Mouse (Mus musculus) thymus, postnatal 0 days (tissue): ENCODE results near the gene Helz2. TPM values are rescaled to one million over a fixed set of nuclear protein-coding genes. Genes with fewer than 3 reads are reported as not detected.
A peak's percentile ranks its signal among the peaks of the same experiment; 100 is the strongest.
"Not testable (repeated sequence)": the region's sequence is repeated elsewhere in the genome, so short reads cannot be mapped to it uniquely, and the experiment has no call there.

Experiments
- DNase-seq: peaks from one replicate; pipeline ENCODE4 v3.0.0-alpha.2; 2015; ENCODE audit warnings: low spot score
- polyA plus RNA-seq: library from polyadenylated mRNA; unstranded; fragments of >200 nt; fragmentation: Nextera tagmentation; extraction: Ambion mirVana; gene quantifications from 2 replicates; pipeline ENCODE4 v1.2.1, GENCODE M21; 2015

Gene Helz2
- polyA plus RNA-seq, 1 experiment from 2014 or later, result 5.0 TPM

- DNase-seq, result no peak
These were observed 40.2 kb downstream of the Helz2 start for GRCm38 (mm10) chr2:181201606-181202005.

- DNase-seq, result no peak
These were observed 45.1 kb downstream of the Helz2 start for GRCm38 (mm10) chr2:181196628-181197300.

GRCm38 (mm10) chr2:181193044-181193443 is 48.8 kb downstream of the Helz2 start:
- DNase-seq, result no peak

- DNase-seq, result no peak
These were observed 49.9 kb downstream of the Helz2 start for GRCm38 (mm10) chr2:181191936-181192335.

GRCm38 (mm10) chr2:181191385-181191784 is 50.4 kb downstream of the Helz2 start:
- not testable (repeated sequence) for DNase-seq

GRCm38 (mm10) chr2:181189321-181189720 is 52.5 kb downstream of the Helz2 start:
- peak; percentile 44 for DNase-seq

GRCm38 (mm10) chr2:181188681-181189080 is 53.1 kb downstream of the Helz2 start:
- peak; percentile 17 for DNase-seq

- DNase-seq, result peak; percentile 96
These were observed 54.5 kb downstream of the Helz2 start, which contains the start of gene Ppdpf for GRCm38 (mm10) chr2:181187121-181188000. Ppdpf (plus strand) TSS chr2:181187247.

- DNase-seq, result peak; percentile 87
These were observed 55.2 kb downstream of the Helz2 start for GRCm38 (mm10) chr2:181186635-181187034.

- DNase-seq, result no peak
These were observed 60.9 kb downstream of the Helz2 start for GRCm38 (mm10) chr2:181180898-181181297.

- DNase-seq, result no peak
These were observed 63.4 kb downstream of the Helz2 start for GRCm38 (mm10) chr2:181178471-181178870.

- DNase-seq, result no peak
These were observed 63.8 kb downstream of the Helz2 start for GRCm38 (mm10) chr2:181178015-181178414.

Other genes starting within 250 kb of the Helz2 start
- 0.14 and 0.38 TPM in 2 replicates for gene Chrna4, start 198.5 kb downstream of the Helz2 start, polyA plus RNA-seq
- gene Kcnq2, start 106.7 kb downstream of the Helz2 start, polyA plus RNA-seq, result 0.07 and 0.10 TPM in 2 replicates
- not detected in 2 replicates for gene Eef1a2, start 85.0 kb downstream of the Helz2 start, polyA plus RNA-seq
- gene Ppdpf, start 54.8 kb downstream of the Helz2 start, polyA plus RNA-seq, result 270 and 288 TPM in 2 replicates
- gene Ptk6, start 39.2 kb downstream of the Helz2 start, polyA plus RNA-seq, result 0.03 and 0.05 TPM in 2 replicates
- gene Srms, start 28.8 kb downstream of the Helz2 start, polyA plus RNA-seq, result 0.24 and 0.30 TPM in 2 replicates
- gene Fndc11, start 22.0 kb downstream of the Helz2 start, polyA plus RNA-seq, result 0.39 and 0.54 TPM in 2 replicates
- 11.8 and 14.1 TPM in 2 replicates for gene Gmeb2, start 46.0 kb upstream of the Helz2 start, polyA plus RNA-seq
- gene Stmn3, start 72.5 kb upstream of the Helz2 start, polyA plus RNA-seq, result 0.22 and 0.27 TPM in 2 replicates
- 31.9 and 37.6 TPM in 2 replicates for gene Rtel1, start 77.7 kb upstream of the Helz2 start, polyA plus RNA-seq
- gene Zgpat, start 122.9 kb upstream of the Helz2 start, polyA plus RNA-seq, result 36.4 and 37.6 TPM in 2 replicates
- gene Arfrp1, start 123.4 kb upstream of the Helz2 start, polyA plus RNA-seq, result 55.8 and 68.0 TPM in 2 replicates
- 35.7 and 40.7 TPM in 2 replicates for gene Lime1, start 138.1 kb upstream of the Helz2 start, polyA plus RNA-seq
- 2.4 and 2.8 TPM in 2 replicates for gene Zbtb46, start 217.4 kb upstream of the Helz2 start, polyA plus RNA-seq